Mouse (Mus musculus) heart, postnatal 0 days (tissue): ENCODE data around the gene Svs3b. TPM values are rescaled to one million over a fixed set of nuclear protein-coding genes. Genes with fewer than 3 reads are reported as not detected.
"Not testable (repeated sequence)": the region's sequence is repeated elsewhere in the genome, so short reads cannot be mapped to it uniquely, and the experiment has no call there.

Source experiments
- ATAC-seq: fragments of 200-750 bp; cut with Nextera tagmentation; 2 replicates; pipeline ENCODE4 v1.8.0; 2017; ENCODE audit warnings: low read depth, moderate number of reproducible peaks, moderate library complexity; ENCODE audit not compliant: insufficient read depth
- DNase-seq: peaks from one replicate; pipeline ENCODE4 v3.0.0-alpha.2; 2016; ENCODE audit warnings: low spot score
- H3K27ac ChIP-seq: fragments of 300-500 bp; sonication (generic); 2 replicates; pipeline ENCODE4 v1.5.1; 2014; ENCODE audit warnings: low read depth, mild to moderate bottlenecking
- H3K27me3 ChIP-seq: fragments of 300-500 bp; sonication (generic); 2 replicates; pipeline ENCODE4 v1.6.1; 2014; ENCODE audit warnings: low read length, mixed read lengths; ENCODE audit not compliant: control insufficient read depth, insufficient read depth
- H3K36me3 ChIP-seq: fragments of 300-500 bp; sonication (generic); replicated peaks from 2 replicates; pipeline ENCODE4 v1.6.1; 2014; ENCODE audit warnings: low read length, mixed read lengths; ENCODE audit not compliant: control insufficient read depth, insufficient read depth
- H3K4me1 ChIP-seq: fragments of 300-500 bp; sonication (generic); 2 replicates; pipeline ENCODE4 v1.6.1; 2014; ENCODE audit warnings: antibody characterized with exemption; ENCODE audit not compliant: control insufficient read depth, insufficient read depth
- H3K4me2 ChIP-seq: fragments of 300-500 bp; sonication (generic); 2 replicates; pipeline ENCODE4 v1.6.1; 2014; ENCODE audit warnings: low read depth, mild to moderate bottlenecking, low read length, moderate library complexity
- H3K4me3 ChIP-seq: fragments of 300-500 bp; sonication (generic); 2 replicates; pipeline ENCODE4 v1.5.1; 2014; ENCODE audit warnings: low read depth, low read length
- H3K9ac ChIP-seq: fragments of 300-500 bp; sonication (generic); replicated peaks from 2 replicates; pipeline ENCODE4 v1.6.1; 2014; ENCODE audit warnings: low read depth, low read length, mixed read lengths
- H3K9me3 ChIP-seq: fragments of 300-500 bp; sonication (generic); replicated peaks from 2 replicates; pipeline ENCODE4 v1.6.1; 2016; ENCODE audit warnings: low read length; ENCODE audit not compliant: control insufficient read depth
- CTCF ChIP-seq: IDR thresholded peaks from 2 replicates; pipeline ENCODE4 v1.5.1; 2016; ENCODE audit warnings: antibody characterized with exemption, control low read depth, low read depth
- EP300 ChIP-seq: IDR thresholded peaks from 2 replicates; pipeline ENCODE4 v1.6.1; 2016; ENCODE audit warnings: antibody characterized with exemption, low read depth
- WGBS: fragments of 180-500 bp; shearing (Covaris S2); extraction: QIAGEN DNeasy Blood & Tissue Kit; methylation state at CpG from one replicate; pipeline ENCODE4 v1.1.7; 2014; 5-methylcytosine and 5-hydroxymethylcytosine counted together
- polyA plus RNA-seq: library from polyadenylated mRNA; unstranded; fragments of >200 nt; fragmentation: Nextera tagmentation; extraction: Ambion mirVana; gene quantifications from 2 replicates; pipeline ENCODE4 v1.2.1, GENCODE M21; 2015
- total RNA-seq: library from RNA; depleted of rRNA; stranded (reverse); fragments of >200 nt; gene quantifications from 2 replicates; pipeline ENCODE4 v1.2.3, GENCODE M21; 2014; ENCODE audit warnings: low replicate concordance; rRNA removed

Svs3b gene
- total and polyA plus RNA-seq, 2 experiments from 2014 or later, result not detected

DNA sequence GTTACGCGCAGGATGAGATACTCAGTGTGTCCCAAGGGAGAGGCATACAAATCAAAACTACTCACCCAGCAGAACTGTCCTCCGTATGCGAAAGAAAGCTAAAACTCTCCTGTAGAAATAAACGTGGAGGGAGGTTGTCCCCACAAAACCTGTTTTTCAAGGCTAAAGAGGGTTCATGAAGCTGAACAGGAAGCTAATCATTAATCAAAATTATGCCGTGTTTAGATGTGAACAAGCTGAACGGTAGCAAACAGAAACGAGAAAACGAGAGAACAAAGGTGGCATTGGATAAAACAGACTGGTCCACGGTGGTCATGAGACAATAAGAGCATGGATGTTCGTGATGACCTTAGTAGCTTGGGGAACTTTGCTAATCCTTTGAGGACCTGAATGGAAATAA is 34.9 kb downstream of the Svs3b start, which contains the start of gene Wfdc15b:
Gene Wfdc15b, minus strand, starts transcription at position 139 of the 400 bp plus-strand sequence.
- Histone ChIP-seq H3K9ac (no peak within 1 kb of the TSS), H3K4me1 (no peaks in the 10 kb centered on the region), H3K27ac (no peak within 1 kb of the TSS), H3K4me3 (no peak within 1 kb of the TSS), H3K4me2 (no peak within 1 kb of the TSS), H3K27me3 (no peaks in the 10 kb centered on the region), H3K9me3 (no peaks in the 10 kb centered on the region), H3K36me3 (no peaks in the 10 kb centered on the region)
- WGBS, result 76% methylated on average over 11 of the region's 11 CpGs
- TF ChIP-seq CTCF (no peak), EP300 (no peak)
- DNase-seq (no peak), ATAC-seq (no peak)

DNA sequence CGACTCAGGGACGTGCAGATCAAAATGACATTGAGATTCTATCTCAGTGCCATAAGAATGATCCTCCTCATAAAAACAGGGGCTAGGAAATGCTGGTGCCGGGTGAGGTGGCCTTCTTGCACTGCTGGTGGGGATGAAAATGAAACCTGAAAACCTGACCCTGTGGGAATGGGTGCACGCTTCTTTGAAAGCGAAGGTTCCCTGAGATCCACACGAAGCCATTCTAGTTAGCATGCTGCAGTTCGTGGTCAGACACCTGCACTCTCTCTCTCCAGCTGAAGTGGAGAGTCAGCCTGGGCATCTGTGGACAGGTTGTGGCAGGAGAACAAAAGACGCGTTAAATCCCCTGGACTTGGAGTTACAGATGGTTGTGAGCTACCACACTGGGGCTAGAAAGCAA is 37.1 kb downstream of the Svs3b start:
- TF ChIP-seq CTCF (no peak), EP300 (no peak)
- Histone ChIP-seq H3K27ac (no peak overlapping the region), H3K9ac (no peak overlapping the region), H3K9me3 (no peaks in the 10 kb centered on the region), H3K36me3 (no peaks in the 10 kb centered on the region), H3K27me3 (no peaks in the 10 kb centered on the region), H3K4me2 (no peak overlapping the region), H3K4me1 (no peaks in the 10 kb centered on the region), H3K4me3 (no peak overlapping the region)
- ATAC-seq, result no peak
- 76% methylated on average over 9 of the region's 9 CpGs for WGBS
- no peak for DNase-seq

DNA sequence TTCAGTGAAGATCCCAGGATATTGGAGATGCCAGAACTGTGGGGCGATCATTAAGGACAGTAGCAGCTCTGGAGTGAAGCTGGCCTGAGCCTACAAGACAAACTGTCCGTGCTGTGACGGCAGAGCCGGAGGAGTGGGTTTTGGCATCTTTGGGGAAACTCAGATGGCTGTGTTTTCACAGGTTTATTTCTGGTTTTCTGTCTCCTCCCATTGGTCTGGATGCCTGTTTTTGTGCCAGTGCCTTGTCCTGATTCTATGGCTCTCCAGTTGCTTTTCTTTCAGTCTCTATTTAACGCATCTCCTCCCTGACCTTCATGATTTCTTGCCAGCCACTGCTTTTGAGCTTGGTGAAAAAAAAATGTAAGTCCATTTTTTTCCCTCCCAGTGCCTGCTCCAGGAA is 43.7 kb downstream of the Svs3b start:
- H3K4me1 ChIP-seq, result no peaks in the 10 kb centered on the region
- 73% methylated on average over 5 of the region's 5 CpGs for WGBS
- H3K36me3 ChIP-seq, result no peaks in the 10 kb centered on the region
- no peak overlapping the region for H3K4me3 ChIP-seq
- no peaks in the 10 kb centered on the region for H3K27me3 ChIP-seq
- no peaks in the 10 kb centered on the region for H3K9me3 ChIP-seq
- TF ChIP-seq CTCF (no peak), EP300 (no peak)
- no peak for ATAC-seq
- no peak overlapping the region for H3K9ac ChIP-seq
- no peak overlapping the region for H3K27ac ChIP-seq
- no peak for DNase-seq
- H3K4me2 ChIP-seq, result no peak overlapping the region

DNA sequence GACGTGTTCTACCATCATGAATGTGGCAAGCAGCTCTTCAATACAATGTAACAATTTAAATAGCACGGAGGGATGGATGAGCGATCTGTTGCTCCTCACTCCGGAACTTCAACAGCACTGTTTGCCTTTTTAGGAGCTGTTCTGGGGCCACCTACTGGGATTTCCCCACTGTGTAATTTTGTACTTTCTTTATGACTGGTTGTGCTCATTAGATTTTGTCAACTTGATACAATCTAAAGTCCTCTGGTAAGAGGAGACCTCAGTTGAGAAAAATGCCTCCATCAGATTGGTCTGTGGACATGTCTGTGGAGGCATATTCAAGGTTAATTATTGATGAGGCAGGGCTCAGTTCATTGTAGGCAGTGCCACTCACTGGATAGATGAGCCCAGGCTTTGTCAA is 45.5 kb downstream of the Svs3b start:
- H3K27me3 ChIP-seq, result no peaks in the 10 kb centered on the region
- no peak overlapping the region for H3K4me2 ChIP-seq
- H3K4me3 ChIP-seq, result no peak overlapping the region
- no peak overlapping the region for H3K27ac ChIP-seq
- no peaks in the 10 kb centered on the region for H3K36me3 ChIP-seq
- no peak for ATAC-seq
- H3K4me1 ChIP-seq, result no peaks in the 10 kb centered on the region
- TF ChIP-seq CTCF (no peak), EP300 (no peak)
- DNase-seq, result no peak
- H3K9ac ChIP-seq, result no peak overlapping the region
- H3K9me3 ChIP-seq, result no peaks in the 10 kb centered on the region
- WGBS, result 81% methylated on average over 4 of the region's 4 CpGs

DNA sequence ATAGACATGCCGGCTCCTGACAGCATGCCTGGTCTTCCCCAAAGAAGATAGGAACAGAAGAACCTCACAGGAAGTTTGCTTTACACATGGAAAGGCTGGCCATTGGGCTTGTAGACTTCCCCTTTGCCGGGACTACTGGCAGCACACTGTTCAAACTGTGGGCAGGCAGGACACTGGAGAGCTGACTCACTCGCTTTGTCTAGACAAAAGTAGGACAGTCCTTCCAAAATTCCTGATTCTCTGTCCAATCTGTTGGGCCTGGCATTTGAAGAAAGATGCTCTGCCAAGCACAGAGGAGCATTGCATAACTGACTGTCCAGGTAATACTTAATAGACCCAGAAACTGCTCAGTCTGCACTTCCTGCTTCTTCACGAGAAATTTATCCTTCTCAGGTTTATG is 49.8 kb downstream of the Svs3b start:
- no peaks in the 10 kb centered on the region for H3K36me3 ChIP-seq
- H3K4me3 ChIP-seq, result no peak overlapping the region
- no peak overlapping the region for H3K4me2 ChIP-seq
- DNase-seq (no peak), ATAC-seq (no peak)
- no peaks in the 10 kb centered on the region for H3K4me1 ChIP-seq
- H3K27me3 ChIP-seq, result no peaks in the 10 kb centered on the region
- TF ChIP-seq CTCF, result no peak
- no peak for TF ChIP-seq EP300
- H3K9ac ChIP-seq, result no peak overlapping the region
- WGBS, result 57% methylated on average over 4 of the region's 4 CpGs
- H3K9me3 ChIP-seq, result no peaks in the 10 kb centered on the region
- H3K27ac ChIP-seq, result no peak overlapping the region

DNA sequence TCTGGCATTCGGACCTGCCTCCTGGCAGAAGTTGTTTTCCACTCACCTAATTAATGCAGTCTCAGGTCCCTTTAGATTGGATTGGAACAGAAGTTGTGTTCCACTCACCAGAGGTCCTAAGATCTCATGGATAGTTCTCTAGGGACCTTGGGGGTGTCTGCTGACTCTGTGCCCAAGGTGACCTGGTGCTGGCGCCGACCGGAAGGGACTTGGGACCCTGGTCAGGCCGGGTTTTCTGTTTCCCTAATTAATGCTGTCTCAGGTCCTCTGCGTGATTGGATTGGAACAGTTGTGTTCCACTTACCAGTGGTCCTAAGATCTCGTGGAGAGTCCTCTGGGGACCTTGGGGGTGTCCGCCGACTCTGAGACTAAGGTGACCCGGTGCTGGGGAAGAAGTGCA is 50.4 kb downstream of the Svs3b start:
- not testable (repeated sequence) for H3K4me3 ChIP-seq, H3K9me3 ChIP-seq, DNase-seq, H3K36me3 ChIP-seq, H3K27me3 ChIP-seq, H3K9ac ChIP-seq, H3K4me1 ChIP-seq, H3K4me2 ChIP-seq, ATAC-seq, H3K27ac ChIP-seq
- 82% methylated on average over 10 of the region's 10 CpGs for WGBS

Other genes with a start within 250 kb of the Svs3b start
- gene Pabpc1l, start 231.2 kb downstream of the Svs3b start, total RNA-seq, result not detected in 2 replicates
- 0.56 and 1.0 TPM in 2 replicates for gene Pabpc1l, start 231.2 kb downstream of the Svs3b start, polyA plus RNA-seq
- 16.6 and 19.4 TPM in 2 replicates for gene Stk4, start 186.3 kb downstream of the Svs3b start, total RNA-seq
- gene Stk4, start 186.3 kb downstream of the Svs3b start, polyA plus RNA-seq, result 8.6 TPM in 2 replicates
- gene Tomm34, start 185.5 kb downstream of the Svs3b start, total RNA-seq, result 46.6 and 58.8 TPM in 2 replicates
- 34.8 and 35.1 TPM in 2 replicates for gene Tomm34, start 185.5 kb downstream of the Svs3b start, polyA plus RNA-seq
- 0.23 TPM in 1 of 2 replicates, not detected in the other for gene Kcns1, start 85.5 kb downstream of the Svs3b start, total RNA-seq
- gene Kcns1, start 85.5 kb downstream of the Svs3b start, polyA plus RNA-seq, result 0.04 and 0.05 TPM in 2 replicates
- not detected in 2 replicates for gene Wfdc5, start 73.9 kb downstream of the Svs3b start, total RNA-seq
- gene Wfdc5, start 73.9 kb downstream of the Svs3b start, polyA plus RNA-seq, result not detected in 2 replicates
- gene Wfdc12, start 66.0 kb downstream of the Svs3b start, total RNA-seq, result not detected in 2 replicates
- not detected in 2 replicates for gene Wfdc12, start 66.0 kb downstream of the Svs3b start, polyA plus RNA-seq
- not detected in 2 replicates for gene Wfdc15a, start 56.5 kb downstream of the Svs3b start, total RNA-seq
- gene Wfdc15a, start 56.5 kb downstream of the Svs3b start, polyA plus RNA-seq, result not detected in 2 replicates
- not detected in 2 replicates for gene Wfdc15b, start 35.0 kb downstream of the Svs3b start, total RNA-seq
- gene Wfdc15b, start 35.0 kb downstream of the Svs3b start, polyA plus RNA-seq, result not detected in 2 replicates
- gene Svs2, start 18.2 kb downstream of the Svs3b start, total RNA-seq, result not detected in 2 replicates
- gene Svs2, start 18.2 kb downstream of the Svs3b start, polyA plus RNA-seq, result not detected in 2 replicates
- not detected in 2 replicates for gene Svs4, start 21.8 kb upstream of the Svs3b start, total RNA-seq
- not detected in 2 replicates for gene Svs4, start 21.8 kb upstream of the Svs3b start, polyA plus RNA-seq
- gene Svs3a, start 32.6 kb upstream of the Svs3b start, total RNA-seq, result not detected in 2 replicates
- gene Svs3a, start 32.6 kb upstream of the Svs3b start, polyA plus RNA-seq, result not detected in 2 replicates
- gene Svs6, start 60.1 kb upstream of the Svs3b start, total RNA-seq, result not detected in 2 replicates
- gene Svs6, start 60.1 kb upstream of the Svs3b start, polyA plus RNA-seq, result not detected in 2 replicates
- gene Svs5, start 76.1 kb upstream of the Svs3b start, total RNA-seq, result not detected in 2 replicates
- not detected in 2 replicates for gene Svs5, start 76.1 kb upstream of the Svs3b start, polyA plus RNA-seq
- not detected in 2 replicates for gene Slpi, start 132.5 kb upstream of the Svs3b start, total RNA-seq
- 2.0 and 3.7 TPM in 2 replicates for gene Slpi, start 132.5 kb upstream of the Svs3b start, polyA plus RNA-seq
- not detected in 2 replicates for gene Rbpjl, start 146.5 kb upstream of the Svs3b start, total RNA-seq
- 0.04 and 0.05 TPM in 2 replicates for gene Rbpjl, start 146.5 kb upstream of the Svs3b start, polyA plus RNA-seq
- 1.7 and 3.3 TPM in 2 replicates for gene Matn4, start 148.5 kb upstream of the Svs3b start, total RNA-seq
- gene Matn4, start 148.5 kb upstream of the Svs3b start, polyA plus RNA-seq, result 1.1 and 1.5 TPM in 2 replicates
- 42.2 and 46.5 TPM in 2 replicates for gene Sdc4, start 187.2 kb upstream of the Svs3b start, total RNA-seq
- 30.4 and 30.7 TPM in 2 replicates for gene Sdc4, start 187.2 kb upstream of the Svs3b start, polyA plus RNA-seq
- 71.8 and 87.9 TPM in 2 replicates for gene Sys1, start 200.3 kb upstream of the Svs3b start, total RNA-seq
- 37.6 and 39.1 TPM in 2 replicates for gene Sys1, start 200.3 kb upstream of the Svs3b start, polyA plus RNA-seq
- 6.7 and 34.3 TPM in 2 replicates for gene Gm20458, start 204.3 kb upstream of the Svs3b start, total RNA-seq
- 15.4 and 15.5 TPM in 2 replicates for gene Gm20458, start 204.3 kb upstream of the Svs3b start, polyA plus RNA-seq
- gene Trp53tg5, start 217.1 kb upstream of the Svs3b start, total RNA-seq, result not detected in 2 replicates
- gene Trp53tg5, start 217.1 kb upstream of the Svs3b start, polyA plus RNA-seq, result not detected in 2 replicates
- 22.3 and 26.6 TPM in 2 replicates for gene Dbndd2, start 229.5 kb upstream of the Svs3b start, total RNA-seq
- gene Dbndd2, start 229.5 kb upstream of the Svs3b start, polyA plus RNA-seq, result 16.8 and 16.9 TPM in 2 replicates
- gene Pigt, start 240.9 kb upstream of the Svs3b start, total RNA-seq, result 45.0 and 51.0 TPM in 2 replicates
- gene Pigt, start 240.9 kb upstream of the Svs3b start, polyA plus RNA-seq, result 30.9 and 32.0 TPM in 2 replicates